Mouse (Mus musculus) thymus, adult 2 months (tissue): ENCODE results near the gene Zscan26.

ENCODE experiments used
- CTCF ChIP-seq: fragments of 200-500 bp; IDR thresholded peaks from 2 replicates; pipeline ENCODE4 v1.5.1; 2012; ENCODE audit warnings: mild to moderate bottlenecking, control low read depth, low read length, moderate library complexity, borderline replicate concordance; ENCODE audit not compliant: control insufficient read depth, poor library complexity, insufficient read depth; ENCODE audit errors: extremely low read depth
- POLR2A ChIP-seq: fragments of 200-500 bp; IDR thresholded peaks from 2 replicates; pipeline ENCODE4 v1.6.1; 2012; ENCODE audit warnings: mild to moderate bottlenecking, low read length, control low read depth, moderate library complexity; ENCODE audit not compliant: control insufficient read depth, poor library complexity, insufficient read depth; ENCODE audit errors: extremely low read depth

DNA sequence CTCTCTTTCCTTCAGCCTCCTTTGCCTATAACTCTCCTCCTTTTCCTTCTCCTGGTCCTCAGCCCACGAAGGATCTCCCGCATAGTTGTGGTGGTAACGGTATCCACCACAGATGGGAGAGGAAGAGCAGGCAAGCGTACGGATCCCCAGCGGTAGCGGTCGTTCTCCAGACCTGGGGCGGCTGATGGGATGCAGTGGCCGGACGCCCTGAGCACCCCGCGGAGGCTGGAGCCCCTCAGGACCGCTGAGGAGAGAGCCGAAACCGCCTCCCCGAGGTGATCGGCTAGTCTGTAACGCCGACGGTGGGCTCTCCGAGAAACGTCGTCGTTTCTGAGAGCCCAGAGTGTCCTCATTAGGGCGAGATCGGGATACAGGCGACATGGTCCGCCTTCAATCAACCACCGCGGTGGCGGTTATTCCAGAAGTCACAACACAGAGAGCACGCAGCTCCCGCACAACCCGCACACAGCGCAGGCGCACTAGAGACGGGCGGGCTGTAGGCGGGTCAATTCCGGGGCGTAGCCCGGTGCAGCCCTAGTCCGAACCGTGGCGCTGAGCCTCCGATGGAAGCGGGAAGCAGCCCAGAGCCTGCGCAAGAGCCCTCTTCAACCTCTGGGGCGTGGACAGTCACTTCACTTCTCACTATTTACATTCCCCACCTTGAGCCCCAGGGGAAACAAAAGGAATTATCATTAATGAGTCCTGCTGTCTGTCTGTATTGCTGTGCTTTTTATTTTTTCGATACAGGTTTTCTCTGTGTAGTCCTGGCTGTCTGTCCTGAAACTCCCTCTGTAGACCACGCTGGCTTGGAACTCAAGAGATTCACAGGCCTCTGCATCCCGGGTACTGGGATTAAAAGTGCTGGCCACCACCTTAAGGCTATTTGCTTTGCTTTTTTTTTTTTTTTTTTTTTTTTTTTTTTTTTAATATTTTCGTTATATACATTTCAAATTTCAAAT is 14.8 kb upstream of the Zscan26 start, which contains the start of gene Nkapl:
- TF ChIP-seq CTCF, result no peak
- no peak for TF ChIP-seq POLR2A
